Comparison of ENCODE assay signal across 8 mouse cellular contexts in genomic region chr10:4233102-4233501, GRCm38 (mm10). TPM values are rescaled to one million over a fixed set of nuclear protein-coding genes. Genes with fewer than 3 reads are reported as not detected.
DNase-seq lines count a peak whose midpoint lies in the region; ATAC-seq lines count a peak whose summit lies in the region.

No protein-coding gene starts in this region.

- ATAC-seq in cerebellum, adult (ENCODE audit: insufficient number of reproducible peaks, low FRiP score, low TSS enrichment) = peak; percentile 10; the same call in 1 of the 2 replicates
- ATAC-seq in forebrain, embryonic 16.5 days = peak; percentile 80
- ATAC-seq in neural tube, embryonic 12.5 days (ENCODE audit: low FRiP score, low read depth) = peak; percentile 83

- H3K9ac ChIP-seq in forebrain, embryonic 16.5 days (replicated peaks; ENCODE audit: low read depth, low read length) = no peak overlapping the region
- H3K9ac ChIP-seq in neural tube, embryonic 12.5 days = no peak overlapping the region

- 28% methylated on average over 9 of the region's 9 CpGs for WGBS in forebrain, embryonic 16.5 days
- WGBS in neural tube, embryonic 12.5 days = 29% methylated on average over 9 of the region's 9 CpGs

- H3K27me3 ChIP-seq in forebrain, embryonic 16.5 days (replicated peaks; ENCODE audit: control insufficient read depth, insufficient read depth, low read length) = no peaks in the 10 kb centered on the region
- H3K27me3 ChIP-seq in neural tube, embryonic 12.5 days (replicated peaks) = no peaks in the 10 kb centered on the region

- H3K9me3 ChIP-seq in forebrain, embryonic 16.5 days (ENCODE audit: control insufficient read depth, low read length) = no peaks in the 10 kb centered on the region
- H3K9me3 ChIP-seq in neural tube, embryonic 12.5 days = no peaks in the 10 kb centered on the region

- DNase-seq in cerebellum, adult 8-10 months = no peak
- DNase-seq in lung, adult 18-20 months = peak; percentile 21 to 27
- no peak for DNase-seq in lung, postnatal 14 days
- peak; percentile 3 to 7 for DNase-seq in layer of hippocampus, postnatal 14 days (ENCODE audit: low spot score in 2 of 2)
- DNase-seq in spleen, postnatal 14 days (ENCODE audit: low spot score in 2 of 2) = no peak

- no peak overlapping the region for H3K4me2 ChIP-seq in forebrain, embryonic 16.5 days (ENCODE audit: low read length)
- no peak overlapping the region for H3K4me2 ChIP-seq in neural tube, embryonic 12.5 days (replicated peaks)

- no peak overlapping the region for H3K27ac ChIP-seq in forebrain, embryonic 16.5 days (ENCODE audit: low read length)
- H3K27ac ChIP-seq in neural tube, embryonic 12.5 days = no peak overlapping the region

- H3K4me3 ChIP-seq in forebrain, embryonic 16.5 days (replicated peaks; ENCODE audit: low read length) = no peak overlapping the region
- H3K4me3 ChIP-seq in neural tube, embryonic 12.5 days = no peak overlapping the region

- no peaks in the 10 kb centered on the region for H3K36me3 ChIP-seq in forebrain, embryonic 16.5 days (ENCODE audit: control insufficient read depth, insufficient read depth)
- no peaks in the 10 kb centered on the region for H3K36me3 ChIP-seq in neural tube, embryonic 12.5 days

- H3K4me1 ChIP-seq in forebrain, embryonic 16.5 days (replicated peaks; ENCODE audit: control insufficient read depth, insufficient read depth, low read length) = no peaks in the 10 kb centered on the region
- H3K4me1 ChIP-seq in neural tube, embryonic 12.5 days = peaks cover 4% of the 10 kb centered on the region; the same call in 1 of the 2 replicates

RNA-seq across cellular contexts. Expression of gene Akap12, which starts 33.1 kb away (rescaled TPM):
- polyA plus RNA-seq in forebrain, embryonic 16.5 days (2015; fragmentation: Nextera tagmentation; extraction: Ambion mirVana) = 25.7 and 28.1 TPM in 2 replicates
- 10 to 100 TPM; 15.9 to 17.1 TPM for total RNA-seq in layer of hippocampus, postnatal 14 days (2021)
- 81.2 and 94.2 TPM in 2 replicates for polyA plus RNA-seq in neural tube, embryonic 12.5 days (2016; fragmentation: Nextera tagmentation; extraction: Ambion mirVana)

Comparison
In these comparisons a context has a peak if more than half of its experiments do, and no peak if none do; other contexts are left out.
1. DNase-seq: peak in lung, adult 18-20 months (2 of 2) and layer of hippocampus, postnatal 14 days (2 of 2); none in cerebellum, adult 8-10 months (single experiment), lung, postnatal 14 days (single experiment) and spleen, postnatal 14 days (0 of 2).
2. ATAC-seq: peak in every context shown above with its lines; median percentile 83 in neural tube, embryonic 12.5 days; 80 in forebrain, embryonic 16.5 days; 10 in cerebellum, adult.